Mouse (Mus musculus) kidney, postnatal 0 days (tissue): ENCODE measurements at regions not wholly inside any gene's neighbourhood (a gene's known extent, or its start where the extent isn't known, plus 50 kb on each side); places are given as distances from the start of the nearest gene placed in this dataset.

Experiments used
- ATAC-seq: fragments of 200-750 bp; cut with Nextera tagmentation; replicated peaks from 2 replicates; pipeline ENCODE4 v1.8.0; 2017; ENCODE audit warnings: low read depth, moderate number of reproducible peaks, moderate TSS enrichment, moderate library complexity; ENCODE audit not compliant: low FRiP score
- DNase-seq: peaks from one replicate; pipeline ENCODE4 v3.0.0-alpha.2; 2016; ENCODE audit warnings: low spot score
- H3K27ac ChIP-seq: fragments of 300-500 bp; sonication (generic); 2 replicates; pipeline ENCODE4 v1.5.1; 2014; ENCODE audit warnings: mild to moderate bottlenecking
- H3K27me3 ChIP-seq: fragments of 300-500 bp; sonication (generic); 2 replicates; pipeline ENCODE4 v1.6.1; 2014; ENCODE audit warnings: low read length, mixed read lengths; ENCODE audit not compliant: insufficient read depth
- H3K36me3 ChIP-seq: fragments of 300-500 bp; sonication (generic); 2 replicates; pipeline ENCODE4 v1.6.1; 2014; ENCODE audit warnings: low read length, mixed read lengths; ENCODE audit not compliant: insufficient read depth
- H3K4me1 ChIP-seq: fragments of 300-500 bp; sonication (generic); replicated peaks from 2 replicates; pipeline ENCODE4 v1.6.1; 2014; ENCODE audit warnings: antibody characterized with exemption, low read length, mixed read lengths; ENCODE audit not compliant: insufficient read depth
- H3K4me2 ChIP-seq: fragments of 300-500 bp; sonication (generic); 2 replicates; pipeline ENCODE4 v1.6.1; 2014; ENCODE audit warnings: mild to moderate bottlenecking, low read length, moderate library complexity, mixed read lengths
- H3K4me3 ChIP-seq: fragments of 300-500 bp; sonication (generic); replicated peaks from 2 replicates; pipeline ENCODE4 v1.5.1; 2014; ENCODE audit warnings: low read depth, low read length
- H3K9ac ChIP-seq: fragments of 300-500 bp; sonication (generic); 2 replicates; pipeline ENCODE4 v1.6.1; 2014; ENCODE audit warnings: low read depth, low read length
- H3K9me3 ChIP-seq: fragments of 300-500 bp; sonication (generic); replicated peaks from 2 replicates; pipeline ENCODE4 v1.6.1; 2016; ENCODE audit warnings: low read length, inconsistent platforms, mixed read lengths
- CTCF ChIP-seq: IDR thresholded peaks from 2 replicates; pipeline ENCODE4 v1.5.1; 2016; ENCODE audit warnings: antibody characterized with exemption, low read depth, mild to moderate bottlenecking, moderate library complexity
- WGBS: fragments of 180-500 bp; shearing (Covaris S2); extraction: QIAGEN DNeasy Blood & Tissue Kit; methylation state at CpG from one replicate; pipeline ENCODE4 v1.1.7; 2014; 5-methylcytosine and 5-hydroxymethylcytosine counted together

GRCm38 (mm10) chr6:121527281-121527680 is 53.8 kb upstream of the Iqsec3 start:
- WGBS, result 91% methylated on average over 4 of the region's 4 CpGs
- Histone ChIP-seq H3K9me3 (no peaks in the 10 kb centered on the region), H3K9ac (no peak overlapping the region), H3K36me3 (no peaks in the 10 kb centered on the region), H3K27ac (no peak overlapping the region), H3K4me3 (no peak overlapping the region), H3K27me3 (no peaks in the 10 kb centered on the region), H3K4me1 (no peaks in the 10 kb centered on the region), H3K4me2 (no peak overlapping the region)
- no peak for TF ChIP-seq CTCF
- no peak for ATAC-seq
- DNase-seq, result no peak

GRCm38 (mm10) chr6:121526121-121526520 is 52.6 kb upstream of the Iqsec3 start:
- no peak overlapping the region for H3K27ac ChIP-seq
- DNase-seq, result no peak
- WGBS, result 84% methylated on average over 2 of the region's 2 CpGs
- H3K36me3 ChIP-seq, result no peaks in the 10 kb centered on the region
- no peaks in the 10 kb centered on the region for H3K4me1 ChIP-seq
- no peak overlapping the region for H3K9ac ChIP-seq
- no peaks in the 10 kb centered on the region for H3K9me3 ChIP-seq
- no peaks in the 10 kb centered on the region for H3K27me3 ChIP-seq
- TF ChIP-seq CTCF, result no peak
- no peak overlapping the region for H3K4me2 ChIP-seq
- no peak for ATAC-seq
- no peak overlapping the region for H3K4me3 ChIP-seq

- Histone ChIP-seq H3K4me1 (no peaks in the 10 kb centered on the region), H3K4me3 (no peak overlapping the region), H3K4me2 (no peak overlapping the region), H3K27ac (no peak overlapping the region), H3K27me3 (no peaks in the 10 kb centered on the region), H3K9ac (no peak overlapping the region), H3K9me3 (no peaks in the 10 kb centered on the region), H3K36me3 (no peaks in the 10 kb centered on the region)
- 18% methylated on average over 3 of the region's 3 CpGs for WGBS
- DNase-seq (no peak), ATAC-seq (no peak)
- no peak for TF ChIP-seq CTCF
Measured at GRCm38 (mm10) chr6:121524613-121524970, 51.1 kb upstream of the Iqsec3 start.

- H3K27ac ChIP-seq, result no peak overlapping the region
- H3K9me3 ChIP-seq, result no peaks in the 10 kb centered on the region
- H3K27me3 ChIP-seq, result no peaks in the 10 kb centered on the region
- H3K9ac ChIP-seq, result no peak overlapping the region
- H3K4me2 ChIP-seq, result no peak overlapping the region
- no peaks in the 10 kb centered on the region for H3K36me3 ChIP-seq
- no peak for TF ChIP-seq CTCF
- DNase-seq, result no peak
- no peaks in the 10 kb centered on the region for H3K4me1 ChIP-seq
- H3K4me3 ChIP-seq, result no peak overlapping the region
- ATAC-seq, result no peak
- 68% methylated on average over 11 of the region's 11 CpGs for WGBS
Measured at GRCm38 (mm10) chr6:121523882-121524612, 50.6 kb upstream of the Iqsec3 start.
